Mouse (Mus musculus): ENCODE measurements around the gene Ebf3.

DNA sequence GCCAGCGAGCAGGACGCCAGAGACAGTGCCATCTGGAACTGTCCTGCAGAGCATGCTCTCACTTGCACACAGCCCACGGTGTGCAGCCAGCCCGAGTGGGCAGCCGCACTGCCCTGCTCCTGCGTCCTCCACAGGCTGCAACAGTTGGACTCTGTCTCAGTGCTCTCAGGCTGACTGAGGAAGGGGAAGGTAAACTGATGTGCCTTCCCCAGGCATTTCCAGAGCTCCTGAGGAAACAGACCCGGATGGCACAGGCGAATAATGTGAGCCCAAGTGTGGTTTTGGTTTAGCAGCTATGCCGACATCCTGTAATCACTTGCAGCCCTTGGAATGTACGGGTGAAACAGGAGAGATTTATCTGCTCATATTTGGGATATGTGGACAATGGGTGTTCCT lies 10.5 kb downstream of the Ebf3 start:
- TF ChIP-seq CTCF (IDR thresholded peaks at IDR 0.05; ENCODE audit: control insufficient read depth, insufficient read depth, insufficient read length) (no peak), MAX (IDR thresholded peaks at IDR 0.05) (no peak), CEBPB (IDR thresholded peaks at IDR 0.05; ENCODE audit: low read depth) (no peak), MYOD1 (IDR thresholded peaks at IDR 0.05; ENCODE audit: control insufficient read depth, insufficient read length, low read depth) (peak; percentile 27), USF1 (IDR thresholded peaks at IDR 0.05; ENCODE audit: low read depth) (no peak), FOSL1 (IDR thresholded peaks at IDR 0.05; ENCODE audit: insufficient read depth, low read length, poor library complexity, severe bottlenecking) (no peak), MYOG (IDR thresholded peaks at IDR 0.05; ENCODE audit: control insufficient read depth, extremely low read depth, insufficient read length) (no peak)

Data from C2C12 (cell line).